Mouse (Mus musculus) kidney, postnatal 0 days (tissue): ENCODE data around the gene Rbpjl. TPM values are rescaled to one million over a fixed set of nuclear protein-coding genes. Genes with fewer than 3 reads are reported as not detected.

Experiments used
- ATAC-seq: fragments of 200-750 bp; cut with Nextera tagmentation; replicated peaks from 2 replicates; pipeline ENCODE4 v1.8.0; 2017; ENCODE audit warnings: low read depth, moderate number of reproducible peaks, moderate TSS enrichment, moderate library complexity; ENCODE audit not compliant: low FRiP score
- DNase-seq: peaks from one replicate; pipeline ENCODE4 v3.0.0-alpha.2; 2016; ENCODE audit warnings: low spot score
- H3K27ac ChIP-seq: fragments of 300-500 bp; sonication (generic); 2 replicates; pipeline ENCODE4 v1.5.1; 2014; ENCODE audit warnings: mild to moderate bottlenecking
- H3K27me3 ChIP-seq: fragments of 300-500 bp; sonication (generic); 2 replicates; pipeline ENCODE4 v1.6.1; 2014; ENCODE audit warnings: low read length, mixed read lengths; ENCODE audit not compliant: insufficient read depth
- H3K36me3 ChIP-seq: fragments of 300-500 bp; sonication (generic); 2 replicates; pipeline ENCODE4 v1.6.1; 2014; ENCODE audit warnings: low read length, mixed read lengths; ENCODE audit not compliant: insufficient read depth
- H3K4me1 ChIP-seq: fragments of 300-500 bp; sonication (generic); replicated peaks from 2 replicates; pipeline ENCODE4 v1.6.1; 2014; ENCODE audit warnings: antibody characterized with exemption, low read length, mixed read lengths; ENCODE audit not compliant: insufficient read depth
- H3K4me2 ChIP-seq: fragments of 300-500 bp; sonication (generic); 2 replicates; pipeline ENCODE4 v1.6.1; 2014; ENCODE audit warnings: mild to moderate bottlenecking, low read length, moderate library complexity, mixed read lengths
- H3K4me3 ChIP-seq: fragments of 300-500 bp; sonication (generic); replicated peaks from 2 replicates; pipeline ENCODE4 v1.5.1; 2014; ENCODE audit warnings: low read depth, low read length
- H3K9ac ChIP-seq: fragments of 300-500 bp; sonication (generic); 2 replicates; pipeline ENCODE4 v1.6.1; 2014; ENCODE audit warnings: low read depth, low read length
- H3K9me3 ChIP-seq: fragments of 300-500 bp; sonication (generic); replicated peaks from 2 replicates; pipeline ENCODE4 v1.6.1; 2016; ENCODE audit warnings: low read length, inconsistent platforms, mixed read lengths
- CTCF ChIP-seq: IDR thresholded peaks from 2 replicates; pipeline ENCODE4 v1.5.1; 2016; ENCODE audit warnings: antibody characterized with exemption, low read depth, mild to moderate bottlenecking, moderate library complexity
- WGBS: fragments of 180-500 bp; shearing (Covaris S2); extraction: QIAGEN DNeasy Blood & Tissue Kit; methylation state at CpG from one replicate; pipeline ENCODE4 v1.1.7; 2014; 5-methylcytosine and 5-hydroxymethylcytosine counted together
- polyA plus RNA-seq: library from polyadenylated mRNA; unstranded; fragments of >200 nt; fragmentation: Nextera tagmentation; extraction: Ambion mirVana; gene quantifications from 2 replicates; pipeline ENCODE4 v1.2.1, GENCODE M21; 2015

Gene Rbpjl
- polyA plus RNA-seq, 1 experiment from 2014 or later, result not detected

DNA sequence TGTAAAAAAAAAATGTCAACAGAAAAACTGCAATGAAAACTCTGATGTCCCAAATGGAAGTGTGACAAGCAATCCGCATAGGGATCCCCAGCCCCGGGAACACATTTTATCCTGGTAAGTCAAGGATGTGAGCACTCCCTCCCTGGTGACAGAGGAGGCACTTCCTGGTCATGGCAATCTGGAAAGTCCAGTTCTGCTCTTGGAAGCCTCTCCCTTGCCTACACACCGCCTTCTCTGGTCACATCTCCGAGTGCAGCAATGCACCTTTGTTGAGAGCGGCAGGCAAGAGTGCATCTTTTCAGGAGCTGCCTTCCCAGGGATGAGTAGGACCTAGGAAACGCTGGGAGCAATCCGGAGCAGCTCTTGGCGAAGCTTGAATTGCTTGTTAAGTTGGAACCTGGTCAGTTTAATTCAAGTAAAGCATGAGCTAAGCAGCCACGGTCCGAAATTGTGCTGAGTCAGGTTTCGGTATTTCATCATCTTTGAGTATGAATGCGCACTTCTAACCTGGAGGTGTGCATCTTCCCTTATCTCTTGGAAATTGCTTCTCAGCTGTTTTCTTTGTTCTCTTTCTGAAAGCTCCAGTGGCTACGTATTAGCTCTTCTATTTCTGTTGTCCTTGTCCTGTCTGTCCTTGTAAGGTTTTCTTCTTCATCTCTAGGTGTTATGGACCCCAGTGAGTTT, 41.8 kb upstream of the Rbpjl start:
- TF ChIP-seq CTCF, result no peak
- H3K4me1 ChIP-seq, result no peaks in the 10 kb centered on the region
- no peak overlapping the region for H3K4me3 ChIP-seq
- no peak overlapping the region for H3K27ac ChIP-seq
- ATAC-seq (no peak), DNase-seq (no peak)
- no peaks in the 10 kb centered on the region for H3K36me3 ChIP-seq
- no peaks in the 10 kb centered on the region for H3K9me3 ChIP-seq
- no peaks in the 10 kb centered on the region for H3K27me3 ChIP-seq
- H3K4me2 ChIP-seq, result no peak overlapping the region
- 32% methylated on average over 13 of the region's 13 CpGs for WGBS
- no peak overlapping the region for H3K9ac ChIP-seq

GRCm38 (mm10) chr2:164366947-164367346, 36.0 kb upstream of the Rbpjl start:
- ATAC-seq (no peak), DNase-seq (no peak)
- no peak overlapping the region for H3K4me3 ChIP-seq
- H3K9me3 ChIP-seq, result no peaks in the 10 kb centered on the region
- no peaks in the 10 kb centered on the region for H3K4me1 ChIP-seq
- 42% methylated on average over 3 of the region's 3 CpGs for WGBS
- no peak overlapping the region for H3K27ac ChIP-seq
- TF ChIP-seq CTCF, result no peak
- no peak overlapping the region for H3K4me2 ChIP-seq
- no peak overlapping the region for H3K9ac ChIP-seq
- no peaks in the 10 kb centered on the region for H3K27me3 ChIP-seq
- H3K36me3 ChIP-seq, result no peaks in the 10 kb centered on the region

DNA sequence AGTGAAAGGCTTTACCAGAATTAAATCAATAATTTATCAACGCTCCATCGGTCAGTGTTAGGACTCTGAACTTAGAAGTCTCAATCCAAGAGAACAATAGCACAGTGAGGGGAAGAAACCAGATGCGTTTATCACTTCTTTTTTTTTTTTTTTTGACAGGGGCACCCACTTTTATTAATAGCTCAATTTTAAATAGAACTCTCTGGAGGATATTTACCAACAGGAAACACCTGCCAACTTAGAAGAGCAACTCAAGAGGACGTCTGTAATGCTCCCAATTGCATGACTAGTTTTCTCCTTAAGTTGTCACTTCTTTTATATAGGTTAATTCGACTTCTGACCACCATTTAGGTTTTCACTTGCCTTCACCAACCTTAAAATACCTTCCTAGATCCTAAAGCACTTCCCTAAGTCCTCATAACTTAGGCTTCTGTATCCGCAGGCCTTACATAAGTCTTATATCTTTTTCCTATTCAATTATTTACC, 34.3 kb upstream of the Rbpjl start:
- no peak overlapping the region for H3K4me3 ChIP-seq
- H3K4me1 ChIP-seq, result no peaks in the 10 kb centered on the region
- H3K9ac ChIP-seq, result no peak overlapping the region
- 80% methylated on average over 6 of the region's 6 CpGs for WGBS
- DNase-seq (no peak), ATAC-seq (no peak)
- H3K4me2 ChIP-seq, result no peak overlapping the region
- H3K9me3 ChIP-seq, result no peaks in the 10 kb centered on the region
- H3K36me3 ChIP-seq, result no peaks in the 10 kb centered on the region
- no peak overlapping the region for H3K27ac ChIP-seq
- H3K27me3 ChIP-seq, result no peaks in the 10 kb centered on the region
- no peak for TF ChIP-seq CTCF

DNA sequence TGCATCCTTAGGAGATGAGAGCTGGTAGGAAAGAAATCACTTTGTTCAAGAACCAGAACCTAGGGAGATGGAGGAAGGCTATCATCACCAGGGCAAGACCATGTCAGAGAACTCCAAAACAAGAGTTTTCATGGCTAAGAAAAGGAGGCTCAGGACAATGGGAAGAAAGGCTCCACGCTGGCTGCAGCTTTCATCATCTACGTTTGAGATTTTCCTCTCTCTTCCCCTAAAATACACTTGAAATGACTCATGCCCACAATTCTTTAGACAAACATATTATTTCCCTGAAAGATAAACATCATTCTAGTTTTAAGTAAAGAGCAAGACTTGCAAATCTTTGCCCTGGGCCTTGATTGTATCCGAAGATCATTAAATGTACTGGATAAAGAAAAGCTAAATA, 31.6 kb upstream of the Rbpjl start:
- DNase-seq, result no peak
- H3K9ac ChIP-seq, result no peak overlapping the region
- no peaks in the 10 kb centered on the region for H3K4me1 ChIP-seq
- H3K27ac ChIP-seq, result no peak overlapping the region
- WGBS, result 85% methylated on average over 3 of the region's 3 CpGs
- no peaks in the 10 kb centered on the region for H3K9me3 ChIP-seq
- H3K36me3 ChIP-seq, result no peaks in the 10 kb centered on the region
- ATAC-seq, result no peak
- no peak overlapping the region for H3K4me3 ChIP-seq
- no peaks in the 10 kb centered on the region for H3K27me3 ChIP-seq
- TF ChIP-seq CTCF, result no peak
- no peak overlapping the region for H3K4me2 ChIP-seq

DNA sequence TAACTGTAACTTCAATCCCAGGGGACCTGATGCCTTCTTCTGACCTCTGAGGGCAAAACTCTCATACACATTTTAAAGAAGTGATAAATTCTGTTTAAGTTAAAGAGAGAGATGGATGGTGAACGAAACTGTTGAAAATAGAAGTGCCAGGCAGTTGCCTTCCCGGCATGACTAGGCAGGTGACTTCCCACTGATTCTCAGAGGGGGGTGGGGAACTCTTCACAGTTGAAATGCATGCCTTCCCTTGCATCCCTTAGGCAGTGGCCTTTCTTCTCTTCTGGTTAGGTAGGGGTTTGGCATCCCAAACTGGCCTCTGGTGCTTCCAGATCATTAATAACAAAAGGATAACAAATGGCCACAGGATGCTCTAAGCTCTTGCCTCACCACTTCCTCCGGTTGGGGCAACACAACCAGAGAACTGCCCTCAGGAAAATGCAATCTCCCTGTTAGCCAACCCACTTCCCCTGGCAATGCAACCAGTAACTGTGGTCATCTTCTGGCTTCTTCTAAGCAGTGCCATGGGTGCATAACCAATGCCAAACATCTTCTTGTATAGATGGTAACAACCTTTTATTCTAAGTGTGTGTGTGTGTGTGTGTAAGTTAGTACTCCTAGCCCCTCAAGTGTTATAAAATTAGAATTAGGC, 30.4 kb upstream of the Rbpjl start:
- WGBS, result 16% methylated on average over 3 of the region's 3 CpGs
- Histone ChIP-seq H3K4me3 (no peak overlapping the region), H3K4me2 (no peak overlapping the region), H3K27ac (no peak overlapping the region), H3K9me3 (no peaks in the 10 kb centered on the region), H3K4me1 (no peaks in the 10 kb centered on the region), H3K27me3 (no peaks in the 10 kb centered on the region), H3K9ac (no peak overlapping the region), H3K36me3 (no peaks in the 10 kb centered on the region)
- ATAC-seq (no peak), DNase-seq (no peak)
- no peak for TF ChIP-seq CTCF

DNA sequence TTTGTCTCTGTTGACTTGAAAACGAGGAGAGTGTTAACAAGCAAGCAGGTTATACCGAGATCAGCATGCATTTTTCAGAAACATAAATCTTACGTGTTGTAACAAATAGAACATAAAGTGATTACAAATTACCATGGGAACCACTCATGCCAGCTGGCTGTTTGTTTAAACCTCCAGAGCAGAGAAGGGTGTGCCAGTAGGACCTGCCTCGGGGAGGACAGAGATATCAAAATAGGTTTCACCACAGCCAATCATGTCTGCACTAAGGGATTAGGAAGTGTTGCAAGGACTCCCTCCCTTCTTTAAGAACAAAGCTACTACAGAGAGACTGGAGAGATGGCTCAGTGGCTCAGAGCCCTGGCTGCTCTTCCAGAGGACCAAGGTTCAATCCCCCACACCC, 29.8 kb upstream of the Rbpjl start:
- H3K4me2 ChIP-seq, result no peak overlapping the region
- WGBS, result 33% methylated on average over 4 of the region's 4 CpGs
- no peaks in the 10 kb centered on the region for H3K36me3 ChIP-seq
- TF ChIP-seq CTCF, result no peak
- DNase-seq (no peak), ATAC-seq (no peak)
- no peak overlapping the region for H3K27ac ChIP-seq
- no peak overlapping the region for H3K4me3 ChIP-seq
- no peak overlapping the region for H3K9ac ChIP-seq
- H3K27me3 ChIP-seq, result no peaks in the 10 kb centered on the region
- H3K9me3 ChIP-seq, result no peaks in the 10 kb centered on the region
- no peaks in the 10 kb centered on the region for H3K4me1 ChIP-seq
